17 mouse cellular contexts compared by ENCODE assay signal in genomic region chr16:30677016-30677415, GRCm38 (mm10).
"Had no signal": no experiment of that assay in that cellular context is flagged by ENCODE, and none has a peak within 500 bp of the region (broad histone marks: within the 10 kb centered on the region; RNA-seq: fewer than 3 reads in every experiment).

No protein-coding gene starts in this region.

- ATAC-seq: inflammation-experienced regulatory T-cells, adult 6 months; intestine, postnatal 0 days; midbrain, embryonic 16.5 days had no signal

- H3K4me1 ChIP-seq: liver, embryonic 13.5 days; midbrain, embryonic 12.5 days; neural tube, embryonic 13.5 days had no signal

- H3K9ac ChIP-seq: liver, embryonic 13.5 days; midbrain, embryonic 12.5 days; neural tube, embryonic 13.5 days had no signal

- H3K9me3 ChIP-seq: liver, embryonic 13.5 days; midbrain, embryonic 12.5 days; neural tube, embryonic 13.5 days had no signal

- H3K27ac ChIP-seq: kidney, postnatal 0 days; layer of hippocampus, adult 2 months; liver, embryonic 13.5 days; macrophage; midbrain, embryonic 12.5 days; neural tube, embryonic 13.5 days; stomach, postnatal 0 days had no signal

- H3K27me3 ChIP-seq: liver, embryonic 13.5 days; midbrain, embryonic 12.5 days; neural tube, embryonic 13.5 days had no signal

- H3K4me2 ChIP-seq: liver, embryonic 13.5 days; midbrain, embryonic 12.5 days; neural tube, embryonic 13.5 days had no signal

- H3K36me3 ChIP-seq: liver, embryonic 13.5 days; midbrain, embryonic 12.5 days; neural tube, embryonic 13.5 days had no signal

- H3K4me3 ChIP-seq: layer of hippocampus, adult 2 months; liver, embryonic 13.5 days; midbrain, embryonic 12.5 days; myocyte; neural tube, embryonic 13.5 days had no signal

- DNase-seq: kidney, adult 2 months; kidney, postnatal 25 days; layer of hippocampus, adult 9-11 months; liver, embryonic 13.5 days; lung, adult 2 months; lung, postnatal 14 days; thymus, postnatal 25 days had no signal
